Mouse (Mus musculus) lung, embryonic 15.5 days (tissue): ENCODE measurements around the gene Hmgxb4. TPM values are rescaled to one million over a fixed set of nuclear protein-coding genes. Genes with fewer than 3 reads are reported as not detected.
A peak's percentile ranks its signal among the peaks of the same experiment; 100 is the strongest.
"Not testable (repeated sequence)": the region's sequence is repeated elsewhere in the genome, so short reads cannot be mapped to it uniquely, and the experiment has no call there.

Source experiments
- ATAC-seq: fragments of 200-750 bp; cut with Nextera tagmentation; 2 replicates; pipeline ENCODE4 v1.8.0; 2017; ENCODE audit warnings: moderate number of reproducible peaks, borderline replicate concordance; ENCODE audit not compliant: low FRiP score, low TSS enrichment; ENCODE audit errors: extremely low read depth
- H3K27ac ChIP-seq: fragments of 300-500 bp; sonication (generic); 2 replicates; pipeline ENCODE4 v1.5.1; 2015; ENCODE audit warnings: moderate library complexity, mild to moderate bottlenecking, inconsistent platforms
- H3K27me3 ChIP-seq: fragments of 300-500 bp; sonication (generic); 2 replicates; pipeline ENCODE4 v1.6.1; 2015; ENCODE audit warnings: inconsistent platforms
- H3K36me3 ChIP-seq: fragments of 300-500 bp; sonication (generic); 2 replicates; pipeline ENCODE4 v1.6.1; 2015; ENCODE audit warnings: inconsistent platforms
- H3K4me1 ChIP-seq: fragments of 300-500 bp; sonication (generic); 2 replicates; pipeline ENCODE4 v1.6.1; 2015; ENCODE audit warnings: inconsistent platforms
- H3K4me2 ChIP-seq: fragments of 300-500 bp; sonication (generic); 2 replicates; pipeline ENCODE4 v1.6.1; 2015; ENCODE audit warnings: inconsistent platforms, mild to moderate bottlenecking, moderate library complexity
- H3K4me3 ChIP-seq: fragments of 300-500 bp; sonication (generic); 2 replicates; pipeline ENCODE4 v1.5.1; 2015; ENCODE audit warnings: mild to moderate bottlenecking, inconsistent platforms
- H3K9ac ChIP-seq: fragments of 300-500 bp; sonication (generic); 2 replicates; pipeline ENCODE4 v1.6.1; 2015; ENCODE audit warnings: inconsistent platforms
- H3K9me3 ChIP-seq: fragments of 300-500 bp; sonication (generic); 2 replicates; pipeline ENCODE4 v1.6.1; 2016; ENCODE audit warnings: inconsistent platforms
- WGBS: fragments of 180-500 bp; shearing (Covaris S2); methylation state at CpG from one replicate; pipeline ENCODE4 v1.1.7; 2015; 5-methylcytosine and 5-hydroxymethylcytosine counted together
- polyA plus RNA-seq: library from polyadenylated mRNA; unstranded; fragments of >200 nt; fragmentation: Nextera tagmentation; extraction: Ambion mirVana; gene quantifications from 2 replicates; pipeline ENCODE4 v1.2.1, GENCODE M21; 2015

The Hmgxb4 gene
- polyA plus RNA-seq, result 31.5 and 39.0 TPM in 2 replicates

DNA sequence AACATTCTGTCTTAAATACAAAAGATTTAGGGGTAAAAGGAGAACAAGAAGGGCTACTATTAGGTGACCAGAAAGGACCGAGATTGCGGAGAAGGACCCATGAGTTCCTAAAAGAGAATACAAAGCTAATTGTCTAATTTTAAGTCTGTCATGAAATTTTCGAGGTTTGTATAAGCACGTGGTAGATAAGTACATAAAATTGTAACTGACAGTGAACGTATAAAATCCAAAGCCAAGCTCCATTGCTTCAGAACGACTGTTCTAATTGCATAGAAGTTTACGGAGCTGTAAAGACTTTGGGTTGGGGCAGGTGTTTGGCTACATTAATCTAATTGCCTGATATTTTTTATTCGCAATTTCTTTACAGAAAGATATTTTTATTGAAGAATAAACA lies at the start of gene Hmgxb4:
Hmgxb4 (plus strand) TSS at position 276 of the 394 bp plus-strand sequence.
- ATAC-seq, result no peak
- Histone ChIP-seq H3K9ac (peak within 1 kb of the TSS; percentile 100), H3K4me3 (peak within 1 kb of the TSS; percentile 97), H3K4me2 (peak within 1 kb of the TSS; percentile 59), H3K36me3 (no peaks in the 10 kb centered on the region), H3K27me3 (no peaks in the 10 kb centered on the region), H3K27ac (peak within 1 kb of the TSS; percentile 98), H3K9me3 (no peaks in the 10 kb centered on the region), H3K4me1 (peaks cover 19% of the 10 kb centered on the region)
- WGBS, result 12% methylated on average over 8 of the region's 8 CpGs

GRCm38 (mm10) chr8:74949445-74949844 lies 43.7 kb upstream of the Hmgxb4 start:
- Histone ChIP-seq H3K27ac (no peak overlapping the region), H3K4me2 (no peak overlapping the region), H3K4me3 (no peak overlapping the region), H3K27me3 (no peaks in the 10 kb centered on the region), H3K9me3 (no peaks in the 10 kb centered on the region), H3K9ac (no peak overlapping the region), H3K4me1 (no peaks in the 10 kb centered on the region), H3K36me3 (no peaks in the 10 kb centered on the region)
- 81% methylated on average over 1 of the region's 1 CpGs for WGBS
- ATAC-seq, result no peak

DNA sequence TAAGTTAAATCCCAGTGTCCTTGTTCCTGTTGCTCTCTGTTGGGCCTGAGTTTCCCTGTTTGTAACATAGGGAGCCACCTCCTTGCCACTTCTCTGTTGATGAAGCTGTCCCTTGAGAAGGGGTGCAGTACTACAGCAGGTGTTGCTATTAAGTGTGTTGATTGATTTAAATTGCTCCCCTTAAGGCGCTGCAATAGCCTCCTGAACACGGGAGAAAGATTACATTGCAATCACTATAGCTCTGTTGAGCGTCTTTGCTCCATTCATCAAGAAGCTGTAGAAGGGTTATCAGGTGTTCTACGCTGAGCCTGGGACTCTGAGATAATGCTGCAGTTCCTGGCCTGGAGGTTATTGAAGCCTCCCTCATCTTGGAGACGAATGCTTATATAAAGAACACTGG lies 29.2 kb upstream of the Hmgxb4 start:
- ATAC-seq, result no peak
- no peaks in the 10 kb centered on the region for H3K27me3 ChIP-seq
- WGBS, result 65% methylated on average over 5 of the region's 5 CpGs
- H3K27ac ChIP-seq, result no peak overlapping the region
- H3K9me3 ChIP-seq, result no peaks in the 10 kb centered on the region
- no peaks in the 10 kb centered on the region for H3K36me3 ChIP-seq
- no peak overlapping the region for H3K9ac ChIP-seq
- H3K4me1 ChIP-seq, result no peaks in the 10 kb centered on the region
- no peak overlapping the region for H3K4me2 ChIP-seq
- no peak overlapping the region for H3K4me3 ChIP-seq

GRCm38 (mm10) chr8:74970286-74970685 lies 22.9 kb upstream of the Hmgxb4 start:
- 88% methylated on average over 3 of the region's 3 CpGs for WGBS
- H3K4me3 ChIP-seq, result not testable (repeated sequence)

GRCm38 (mm10) chr8:74971636-74972035 lies 21.5 kb upstream of the Hmgxb4 start:
- WGBS, result 70% methylated on average over 4 of the region's 4 CpGs
- Histone ChIP-seq H3K27me3 (no peaks in the 10 kb centered on the region), H3K36me3 (no peaks in the 10 kb centered on the region), H3K4me3 (no peak overlapping the region), H3K27ac (no peak overlapping the region), H3K4me1 (no peaks in the 10 kb centered on the region), H3K9me3 (no peaks in the 10 kb centered on the region), H3K9ac (no peak overlapping the region), H3K4me2 (no peak overlapping the region)
- ATAC-seq, result no peak

More at GRCm38 (mm10) chr8:74970286-74970685, 22.9 kb upstream of the Hmgxb4 start:
- H3K36me3 ChIP-seq, ATAC-seq, H3K4me1 ChIP-seq, H3K27ac ChIP-seq, H3K9ac ChIP-seq, H3K4me2 ChIP-seq, H3K27me3 ChIP-seq, H3K9me3 ChIP-seq: not testable (repeated sequence)

- H3K27me3 ChIP-seq, result no peaks in the 10 kb centered on the region
- H3K27ac ChIP-seq, result no peak overlapping the region
- H3K36me3 ChIP-seq, result no peaks in the 10 kb centered on the region
- H3K4me2 ChIP-seq, result no peak overlapping the region
- no peak overlapping the region for H3K9ac ChIP-seq
- no peaks in the 10 kb centered on the region for H3K9me3 ChIP-seq
- 69% methylated on average over 7 of the region's 7 CpGs for WGBS
- no peaks in the 10 kb centered on the region for H3K4me1 ChIP-seq
- H3K4me3 ChIP-seq, result no peak overlapping the region
- no peak for ATAC-seq
Measured at GRCm38 (mm10) chr8:74972322-74972883, 20.8 kb upstream of the Hmgxb4 start.

GRCm38 (mm10) chr8:74973121-74973869 lies 19.9 kb upstream of the Hmgxb4 start:
- ATAC-seq, result no peak
- Histone ChIP-seq H3K4me1 (no peaks in the 10 kb centered on the region), H3K27ac (no peak overlapping the region), H3K9ac (no peak overlapping the region), H3K4me3 (no peak overlapping the region), H3K4me2 (no peak overlapping the region), H3K9me3 (no peaks in the 10 kb centered on the region), H3K27me3 (no peaks in the 10 kb centered on the region), H3K36me3 (no peaks in the 10 kb centered on the region)
- WGBS, result 73% methylated on average over 8 of the region's 8 CpGs

- Histone ChIP-seq H3K9ac (no peak overlapping the region), H3K36me3 (no peaks in the 10 kb centered on the region), H3K4me1 (no peaks in the 10 kb centered on the region), H3K9me3 (no peaks in the 10 kb centered on the region), H3K4me3 (no peak overlapping the region), H3K4me2 (no peak overlapping the region), H3K27me3 (no peaks in the 10 kb centered on the region), H3K27ac (no peak overlapping the region)
- ATAC-seq, result no peak
- WGBS, result 84% methylated on average over 2 of the region's 2 CpGs
Measured at GRCm38 (mm10) chr8:74973904-74974303, 19.3 kb upstream of the Hmgxb4 start.

DNA sequence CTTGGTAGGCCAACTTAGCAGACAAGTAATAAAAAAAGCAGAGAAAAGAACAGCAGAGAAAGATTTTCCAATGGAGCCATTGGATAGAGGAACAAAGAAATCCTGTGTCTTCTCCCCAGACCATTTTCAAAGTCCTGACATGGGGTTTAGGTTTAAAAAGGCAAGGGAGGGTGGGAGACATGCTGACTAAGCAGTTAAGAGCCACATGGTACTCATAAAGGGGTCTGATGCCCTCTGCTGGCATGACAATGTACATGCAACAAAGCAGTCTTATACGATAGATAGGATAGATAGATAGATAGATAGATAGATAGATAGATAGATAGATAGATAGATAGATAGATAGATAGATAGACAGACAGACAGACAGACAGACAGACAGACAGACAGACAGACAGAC lies 15.7 kb upstream of the Hmgxb4 start:
- no peaks in the 10 kb centered on the region for H3K9me3 ChIP-seq
- no peaks in the 10 kb centered on the region for H3K27me3 ChIP-seq
- no peak overlapping the region for H3K4me3 ChIP-seq
- H3K27ac ChIP-seq, result no peak overlapping the region
- H3K36me3 ChIP-seq, result no peaks in the 10 kb centered on the region
- H3K4me2 ChIP-seq, result no peak overlapping the region
- H3K4me1 ChIP-seq, result 0 out of 2 replicates have a peak, but pooled peaks cover 5% of the 10 kb centered on the region
- ATAC-seq, result no peak
- WGBS, result 57% methylated on average over 1 of the region's 1 CpGs
- H3K9ac ChIP-seq, result no peak overlapping the region

DNA sequence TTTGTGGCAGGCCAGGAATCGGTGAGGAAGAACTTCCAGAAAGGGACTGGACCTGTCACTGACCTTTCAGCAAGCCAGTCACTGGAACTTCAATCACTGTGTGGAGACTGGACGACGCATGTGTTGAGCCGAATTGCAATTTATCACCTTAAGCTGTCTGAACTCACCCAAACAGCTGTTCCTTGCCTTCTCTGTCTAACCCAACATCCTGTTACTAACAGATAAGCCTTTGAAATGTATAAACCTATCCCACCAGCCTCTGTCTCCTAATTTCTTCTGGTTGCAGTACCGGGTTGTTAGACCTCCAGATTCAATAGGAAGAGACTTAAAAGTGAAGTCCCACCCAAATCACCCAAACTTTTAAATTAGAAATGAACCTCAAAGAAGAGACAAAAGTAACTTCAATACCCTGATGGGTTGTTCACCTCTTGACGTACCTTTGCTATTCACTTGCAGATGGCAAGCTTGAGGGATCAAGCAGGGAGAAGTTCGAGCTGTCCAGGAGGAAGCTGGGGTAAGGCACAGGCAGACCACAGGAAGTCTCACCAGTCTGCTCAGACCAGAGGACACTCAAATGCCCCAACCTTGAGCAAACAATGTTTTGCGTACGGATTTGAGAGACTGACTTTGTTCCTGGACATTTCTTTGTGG lies 13.0 kb upstream of the Hmgxb4 start:
- Histone ChIP-seq H3K27me3 (no peaks in the 10 kb centered on the region), H3K4me1 (0 out of 2 replicates have a peak, but pooled peaks cover 5% of the 10 kb centered on the region), H3K4me3 (no peak overlapping the region), H3K27ac (no peak overlapping the region), H3K9ac (no peak overlapping the region), H3K9me3 (no peaks in the 10 kb centered on the region), H3K4me2 (peak overlapping the region; percentile 21; the same call in 1 of the 2 replicates), H3K36me3 (no peaks in the 10 kb centered on the region)
- 26% methylated on average over 9 of the region's 9 CpGs for whole genome bisulfite sequencing
- ATAC-seq, result no peak

- no peaks in the 10 kb centered on the region for H3K36me3 ChIP-seq
- H3K9me3 ChIP-seq, result no peaks in the 10 kb centered on the region
- H3K4me1 ChIP-seq, result 0 out of 2 replicates have a peak, but pooled peaks cover 5% of the 10 kb centered on the region
- 4% methylated on average over 5 of the region's 5 CpGs for WGBS
- no peak overlapping the region for H3K9ac ChIP-seq
- ATAC-seq, result no peak
- peak overlapping the region; percentile 21; the same call in 1 of the 2 replicates for H3K4me2 ChIP-seq
- H3K4me3 ChIP-seq, result no peak overlapping the region
- no peak overlapping the region for H3K27ac ChIP-seq
- H3K27me3 ChIP-seq, result no peaks in the 10 kb centered on the region
Measured at GRCm38 (mm10) chr8:74980711-74981062, 12.5 kb upstream of the Hmgxb4 start.

DNA sequence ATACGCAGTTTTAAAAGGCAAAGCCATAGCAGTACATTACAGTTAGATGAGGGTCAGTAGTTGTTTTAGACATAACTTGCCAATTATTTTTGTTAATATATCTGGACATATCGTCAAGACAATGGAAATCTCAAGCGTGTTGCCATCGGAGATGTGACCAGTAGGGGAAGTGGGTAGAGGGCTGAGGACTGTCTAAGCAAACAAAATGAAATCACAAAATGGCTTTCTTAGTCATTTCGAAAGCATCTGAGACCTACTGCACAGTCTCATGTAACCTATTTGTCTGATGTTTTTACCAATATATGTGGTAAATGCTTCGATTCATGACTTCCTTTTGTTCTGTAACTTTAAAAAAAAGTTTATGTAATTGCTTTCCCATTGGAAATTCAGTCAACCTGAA lies 11.3 kb upstream of the Hmgxb4 start:
- Histone ChIP-seq H3K27ac (no peak overlapping the region), H3K27me3 (no peaks in the 10 kb centered on the region), H3K9me3 (no peaks in the 10 kb centered on the region), H3K9ac (no peak overlapping the region), H3K4me3 (no peak overlapping the region), H3K36me3 (no peaks in the 10 kb centered on the region), H3K4me2 (no peak overlapping the region), H3K4me1 (0 out of 2 replicates have a peak, but pooled peaks cover 5% of the 10 kb centered on the region)
- 82% methylated on average over 6 of the region's 6 CpGs for WGBS
- ATAC-seq, result no peak
